Mouse (Mus musculus): ENCODE data around the gene Gng3. TPM values are rescaled to one million over a fixed set of nuclear protein-coding genes. Genes with fewer than 3 reads are reported as not detected.

Gng3 gene
- total and polyA plus RNA-seq, 3 experiments, result 0.15 to 2.5 TPM; not detected in 1

- H3K27me3 ChIP-seq (ENCODE audit: control insufficient read depth in 1 of 2, insufficient read depth in 2 of 2, low read length in 2 of 2), result no peaks in the 10 kb centered on the region
- H3K27ac ChIP-seq (ENCODE audit: control insufficient read depth, low read depth, low read length), result no peak overlapping the region
- peaks cover 2 to 9% of the 10 kb centered on the region in 2 experiments for H3K36me3 ChIP-seq (ENCODE audit: control insufficient read depth in 1 of 2, insufficient read depth in 2 of 2, low read length in 2 of 2)
- TF ChIP-seq EP300 (IDR thresholded peaks at IDR 0.05; ENCODE audit: low read depth in 1 of 2, low read length in 2 of 2), result no peak
- TF ChIP-seq ZC3H11A (IDR thresholded peaks at IDR 0.05; ENCODE audit: low read depth, low read length), result no peak
- no peak for TF ChIP-seq ZNF384 (IDR thresholded peaks at IDR 0.05; ENCODE audit: low read depth, low read length)
- TF ChIP-seq NRF1 (IDR thresholded peaks at IDR 0.05; ENCODE audit: insufficient read depth, low read depth, low read length, poor library complexity, severe bottlenecking), result no peak
- no peak for TF ChIP-seq BHLHE40 (IDR thresholded peaks at IDR 0.05; ENCODE audit: borderline replicate concordance, low read depth, low read length)
- TF ChIP-seq E2F4 (IDR thresholded peaks at IDR 0.05; ENCODE audit: borderline replicate concordance, low read depth, low read length), result no peak
- no peak for TF ChIP-seq CTCF (IDR thresholded peaks at IDR 0.05 in 2 of 3, conservative IDR thresholded peaks at IDR 0.05 in 1 of 3; ENCODE audit: control insufficient read depth in 1 of 3, insufficient read depth in 1 of 3, low read depth in 2 of 3, low read length in 3 of 3, poor library complexity in 1 of 3, severe bottlenecking in 1 of 3)
- no peak for TF ChIP-seq GATA1 (IDR thresholded peaks at IDR 0.05; ENCODE audit: low read depth, low read length)
- no peak for TF ChIP-seq ETS1 (IDR thresholded peaks at IDR 0.05; ENCODE audit: low read depth, low read length)
- no peak for TF ChIP-seq MYB (IDR thresholded peaks at IDR 0.05; ENCODE audit: low read depth, low read length)
- TF ChIP-seq CHD2 (IDR thresholded peaks at IDR 0.05; ENCODE audit: low read length), result no peak
- no peak for TF ChIP-seq JUND (IDR thresholded peaks at IDR 0.05; ENCODE audit: low read depth, low read length)
- H3K4me3 ChIP-seq (ENCODE audit: control insufficient read depth in 1 of 2, insufficient read depth in 1 of 2, low read depth in 2 of 2, low read length in 2 of 2), result no peak overlapping the region
- H3K9ac ChIP-seq (ENCODE audit: control insufficient read depth, low read depth, low read length, poor library complexity, severe bottlenecking), result no peak overlapping the region
- H3K9me3 ChIP-seq (replicated peaks; ENCODE audit: insufficient read depth, low read length), result no peaks in the 10 kb centered on the region
- no peak for DNase-seq (ENCODE audit: low read depth, low spot score)
- H3K4me1 ChIP-seq (ENCODE audit: control insufficient read depth in 1 of 2, insufficient read depth in 2 of 2, low read length in 2 of 2), result peaks cover 3 to 14% of the 10 kb centered on the region in 2 experiments
- no peaks in the 10 kb centered on the region; the same call in 1 of the 2 replicates for H3K79me2 ChIP-seq (ENCODE audit: control insufficient read depth, insufficient read depth, low read length, poor library complexity)
Observed at GRCm38 (mm10) chr19:8842961-8843360, 4.0 kb upstream of the Gng3 start.

GRCm38 (mm10) chr19:8841012-8841411 lies 2.0 kb upstream of the Gng3 start:
- Histone ChIP-seq H3K9ac (ENCODE audit: control insufficient read depth, low read depth, low read length, poor library complexity, severe bottlenecking) (peak overlapping the region; percentile 83), H3K27ac (ENCODE audit: control insufficient read depth, low read depth, low read length) (no peak overlapping the region)

More at GRCm38 (mm10) chr19:8841012-8841411, 2.0 kb upstream of the Gng3 start:
- no peaks in the 10 kb centered on the region; the same call in 1 of the 2 replicates for H3K79me2 ChIP-seq (ENCODE audit: control insufficient read depth, insufficient read depth, low read length, poor library complexity)
- H3K36me3 ChIP-seq (ENCODE audit: control insufficient read depth in 1 of 2, insufficient read depth in 2 of 2, low read length in 2 of 2), result peaks cover 2 to 14% of the 10 kb centered on the region in 2 experiments
- H3K4me3 ChIP-seq (ENCODE audit: control insufficient read depth in 1 of 2, insufficient read depth in 1 of 2, low read depth in 2 of 2, low read length in 2 of 2), result peak overlapping the region; percentile 77 to 96
- no peak for TF ChIP-seq MYB (IDR thresholded peaks at IDR 0.05; ENCODE audit: low read depth, low read length)
- TF ChIP-seq MAFK (IDR thresholded peaks at IDR 0.05; ENCODE audit: borderline replicate concordance, low read depth, low read length), result no peak
- no peak for DNase-seq (ENCODE audit: low read depth, low spot score)
- H3K9me3 ChIP-seq (replicated peaks; ENCODE audit: insufficient read depth, low read length), result no peaks in the 10 kb centered on the region
- H3K27me3 ChIP-seq (ENCODE audit: control insufficient read depth in 1 of 2, insufficient read depth in 2 of 2, low read length in 2 of 2), result no peaks in the 10 kb centered on the region
- peaks cover 3 to 17% of the 10 kb centered on the region in 2 experiments for H3K4me1 ChIP-seq (ENCODE audit: control insufficient read depth in 1 of 2, insufficient read depth in 2 of 2, low read length in 2 of 2)
